Mouse (Mus musculus) liver, adult 2 months (tissue): Measurements from ENCODE around the gene Pja2.

Experiments
- CTCF ChIP-seq: fragments of 200-500 bp; IDR thresholded peaks from 2 replicates; pipeline ENCODE4 v1.5.1; 2011; ENCODE audit warnings: low read depth, low read length, control low read depth
- POLR2A ChIP-seq: fragments of 200-500 bp; IDR thresholded peaks from 2 replicates; pipeline ENCODE4 v1.6.1; 2011; ENCODE audit warnings: low read length, control low read depth; ENCODE audit not compliant: insufficient read depth; ENCODE audit errors: extremely low read depth

- TF ChIP-seq CTCF = no peak
- TF ChIP-seq POLR2A = no peak
Measured at GRCm38 (mm10) chr17:64339752-64340151, 8.0 kb upstream of the Pja2 start.
